Mouse (Mus musculus) erythroblast, embryonic 14.5 days (primary cell): ENCODE data around the gene Srms.

Experiments
- GATA1 ChIP-seq: IDR thresholded peaks from 2 replicates; pipeline ENCODE4 v1.6.1; 2012; ENCODE audit warnings: low read length, inconsistent platforms, mixed read lengths
- TAL1 ChIP-seq: IDR thresholded peaks from 3 replicates; pipeline ENCODE4 v1.6.1; 2012; ENCODE audit warnings: low read length, inconsistent platforms, mixed read lengths

- TF ChIP-seq GATA1 (no peak), TAL1 (no peak)
Observed at GRCm38 (mm10) chr2:181205678-181206077, 7.3 kb downstream of the Srms start.
